Comparison of ENCODE assay signal across 8 mouse cellular contexts in genomic region chr8:70964159-70964558, GRCm38 (mm10). TPM values are rescaled to one million over a fixed set of nuclear protein-coding genes. Genes with fewer than 3 reads are reported as not detected.
DNase-seq lines count a peak whose midpoint lies in the region; ATAC-seq lines count a peak whose summit lies in the region.

No protein-coding gene starts in this region.

- 3% methylated on average over 3 of the region's 3 CpGs for WGBS in kidney, embryonic 16.5 days

- no peak overlapping the region for H3K4me2 ChIP-seq in kidney, embryonic 16.5 days (replicated peaks; ENCODE audit: low read depth, low read length)

- H3K4me3 ChIP-seq in kidney, embryonic 16.5 days (ENCODE audit: low read length): no peak overlapping the region

- DNase-seq in cerebellum, adult 11 months: peak; percentile 2
- DNase-seq in right cerebral cortex, adult 18-20 months: peak; percentile 3
- no peak for DNase-seq in right cerebral cortex, postnatal 36 days (ENCODE audit: low spot score in 2 of 2)
- peak; percentile 48 for DNase-seq in embryo, embryonic 11 days
- peak; percentile 24 to 42 for DNase-seq in thymus, postnatal 36 days

- H3K27ac ChIP-seq in kidney, embryonic 16.5 days (ENCODE audit: low read length): no peak overlapping the region

- no peak for ATAC-seq in cerebellum, adult (ENCODE audit: insufficient number of reproducible peaks, low FRiP score, low TSS enrichment)
- 0 out of 2 replicates have a peak, but pooled peaks have one; percentile 49 for ATAC-seq in kidney, embryonic 16.5 days (ENCODE audit: low FRiP score, low TSS enrichment)
- ATAC-seq in megakaryocyte progenitor cell, adult 5-6 weeks (replicated peaks; ENCODE audit: poor library complexity): peak; percentile 57; the same call in 1 of the 2 replicates

- H3K4me1 ChIP-seq in kidney, embryonic 16.5 days (ENCODE audit: insufficient read depth, low read length): no peaks in the 10 kb centered on the region

- no peak overlapping the region for H3K9ac ChIP-seq in kidney, embryonic 16.5 days (replicated peaks; ENCODE audit: low read length)

- no peaks in the 10 kb centered on the region for H3K9me3 ChIP-seq in kidney, embryonic 16.5 days (ENCODE audit: low read length)

- no peaks in the 10 kb centered on the region for H3K27me3 ChIP-seq in kidney, embryonic 16.5 days (ENCODE audit: insufficient read depth, low read length)

- no peaks in the 10 kb centered on the region for H3K36me3 ChIP-seq in kidney, embryonic 16.5 days (ENCODE audit: insufficient read depth, low read length)

RNA-seq across cellular contexts. Expression of gene Map1s, which starts 58.4 kb away (rescaled TPM):
- polyA plus RNA-seq in kidney, embryonic 16.5 days (2015; fragmentation: Nextera tagmentation; extraction: Ambion mirVana): 56.9 and 63.1 TPM in 2 replicates
- 14.4 and 14.7 TPM in 2 replicates for total RNA-seq in megakaryocyte progenitor cell, adult 5-6 weeks (2015)
- 13.2 and 14.4 TPM in 2 replicates for total RNA-seq in megakaryocyte progenitor cell, adult 5-6 weeks (2017)

Comparison
In these comparisons a context has a peak if more than half of its experiments do, and no peak if none do; other contexts are left out.
1. DNase-seq: peak in cerebellum, adult 11 months (single experiment), right cerebral cortex, adult 18-20 months (single experiment), embryo, embryonic 11 days (single experiment) and thymus, postnatal 36 days (2 of 2); none in right cerebral cortex, postnatal 36 days (0 of 2).